Mouse (Mus musculus): ENCODE measurements around the gene Wdr4.

Gene Wdr4

DNA sequence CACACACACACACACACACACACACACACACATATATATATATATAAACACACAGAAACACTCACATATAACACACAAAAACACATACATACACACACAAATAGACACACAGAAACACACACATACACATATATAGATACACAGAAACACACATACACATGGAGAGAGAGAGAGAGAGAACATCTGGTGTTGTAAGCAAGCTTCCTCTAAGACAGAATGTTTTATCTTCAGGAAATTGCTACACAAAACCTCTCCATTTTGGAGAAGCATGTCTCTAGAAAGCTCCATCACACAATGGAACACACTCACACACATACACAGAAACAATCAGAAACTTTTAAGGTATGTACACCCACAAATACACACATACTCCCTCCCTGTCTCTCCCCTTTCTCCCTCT, 28.4 kb downstream of the Wdr4 start:
- DNase-seq = no peak

DNA sequence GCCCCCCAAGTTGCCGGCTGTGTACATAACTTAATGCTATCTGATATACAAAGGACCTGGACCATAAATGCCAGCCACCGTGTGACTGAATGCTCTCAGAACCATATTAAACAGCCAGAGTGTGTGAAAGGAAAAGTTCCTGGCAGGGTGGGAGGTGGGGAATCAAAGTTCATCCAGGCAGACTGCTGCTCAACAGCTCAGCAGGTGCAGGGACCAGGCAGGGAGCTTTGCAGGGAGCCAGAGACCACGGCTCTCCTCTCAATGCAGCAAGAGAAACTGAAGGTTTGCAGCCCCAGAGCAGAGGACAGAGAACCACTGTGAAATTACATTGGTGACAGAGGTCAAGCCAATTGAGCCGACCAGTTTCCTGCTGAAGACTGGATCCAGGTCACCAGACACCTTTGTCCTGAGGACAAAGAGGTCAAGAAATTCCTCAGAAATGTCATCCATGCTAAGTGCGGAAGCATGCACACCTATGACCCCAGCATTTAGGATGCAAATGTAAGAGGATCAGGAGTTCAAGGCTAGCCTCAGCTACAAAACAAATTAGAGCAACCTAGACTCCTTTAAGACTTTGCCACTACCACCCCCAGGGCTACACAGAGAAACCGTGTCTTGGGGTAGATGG, 32.2 kb downstream of the Wdr4 start:
- DNase-seq = no peak

DNA sequence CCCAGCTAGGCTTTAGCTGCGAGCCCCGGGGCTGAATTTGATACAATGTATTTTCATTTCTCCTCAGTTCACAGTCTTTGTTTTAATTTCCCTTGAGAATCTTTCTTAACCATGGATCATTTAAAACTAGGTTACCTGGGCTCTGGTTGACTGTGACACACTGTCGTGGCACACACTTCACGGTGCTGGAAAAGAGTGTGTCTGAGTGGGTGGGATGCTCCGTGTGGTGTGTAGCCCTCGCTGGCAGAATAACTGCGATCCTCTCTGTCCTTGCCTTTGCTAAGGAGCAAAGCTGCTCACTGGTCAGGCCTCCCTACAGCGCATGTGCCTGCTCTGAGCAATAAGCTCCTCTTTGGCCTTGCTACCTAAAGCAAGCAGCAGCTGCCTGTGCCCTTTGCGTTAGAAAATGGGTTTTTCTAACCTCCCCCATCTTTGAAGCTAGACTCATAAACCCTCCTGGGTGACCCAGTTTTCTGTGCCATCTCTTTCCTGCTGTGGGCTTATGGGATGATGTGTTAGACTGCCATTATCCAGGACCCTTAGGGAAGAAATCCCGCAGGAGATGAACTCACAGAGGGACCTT, 33.1 kb downstream of the Wdr4 start:
- DNase-seq = no peak

DNA sequence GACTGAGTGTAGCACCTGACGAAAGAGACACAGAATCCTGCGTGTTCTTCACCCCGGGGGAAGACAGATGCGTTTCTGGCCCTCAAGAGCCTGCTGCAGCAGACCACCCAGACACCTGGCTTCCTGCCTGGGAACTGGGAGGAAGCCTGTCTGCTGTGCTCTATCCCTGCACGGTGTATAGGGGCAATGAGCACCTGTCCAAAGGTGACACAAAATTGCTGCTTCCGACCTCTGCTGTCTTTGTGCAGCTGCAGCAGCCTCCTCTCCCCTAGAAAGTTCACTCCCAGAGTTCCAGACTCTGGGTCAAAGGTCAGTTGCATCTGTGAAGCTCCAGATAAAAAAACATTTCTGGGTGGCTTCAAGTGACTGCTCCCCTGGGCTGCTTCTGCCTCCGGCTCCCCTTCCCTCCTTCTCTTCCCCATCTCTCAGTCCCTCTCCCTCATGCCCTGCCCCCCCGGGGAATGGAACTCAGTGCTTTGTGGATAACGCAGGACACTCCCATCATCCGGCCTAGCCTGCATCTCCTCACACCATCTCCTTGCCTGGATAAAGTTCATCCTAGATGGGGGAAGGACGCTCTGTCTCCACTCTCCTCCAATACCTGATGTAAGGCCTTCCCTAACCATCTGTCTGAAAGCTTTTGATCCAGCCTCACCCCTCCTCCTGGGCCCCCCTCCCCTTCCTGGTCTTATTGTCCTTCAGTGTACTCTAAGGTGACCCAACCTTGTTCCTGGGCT, 40.5 kb downstream of the Wdr4 start:
- no peak for DNase-seq

DNA sequence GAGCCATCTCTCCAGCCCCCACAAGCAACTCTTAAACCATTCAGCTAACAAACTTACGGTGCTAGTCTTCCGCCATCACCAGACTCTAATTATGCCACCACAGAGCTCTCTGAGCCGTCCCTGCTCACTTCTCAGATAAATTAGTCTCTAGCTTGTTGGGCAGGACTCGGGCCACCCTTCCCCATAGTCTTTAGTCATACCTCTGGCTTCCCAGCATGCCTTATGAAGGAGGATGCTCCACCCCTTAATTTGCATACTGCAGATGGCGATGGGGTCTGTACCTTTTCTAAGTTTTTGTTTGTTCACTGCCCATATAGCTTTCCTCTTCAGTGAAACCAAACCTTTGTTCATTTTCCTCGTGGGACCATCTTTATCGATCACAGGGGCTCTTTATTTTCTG, 41.2 kb downstream of the Wdr4 start:
- no peak for DNase-seq

DNA sequence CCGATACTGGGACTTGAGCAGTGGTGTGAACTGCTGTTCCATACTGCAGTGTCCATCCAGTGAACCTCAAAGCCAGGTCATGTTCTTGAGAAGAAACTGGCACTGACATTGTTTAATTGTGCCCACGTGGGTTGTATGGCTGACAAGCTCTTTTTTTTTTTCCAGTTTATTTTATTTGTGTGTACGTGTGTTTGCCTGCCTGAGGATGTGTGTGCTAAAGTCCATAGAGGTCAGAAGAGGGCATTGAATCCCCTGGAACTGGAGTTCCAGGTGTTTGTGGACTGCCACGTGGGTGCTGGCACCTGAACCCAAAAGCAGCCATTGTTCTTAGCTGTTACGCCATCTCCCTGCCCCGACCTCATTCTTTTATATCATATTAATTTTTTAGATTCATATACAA, 45.4 kb downstream of the Wdr4 start:
- no peak for DNase-seq

DNA sequence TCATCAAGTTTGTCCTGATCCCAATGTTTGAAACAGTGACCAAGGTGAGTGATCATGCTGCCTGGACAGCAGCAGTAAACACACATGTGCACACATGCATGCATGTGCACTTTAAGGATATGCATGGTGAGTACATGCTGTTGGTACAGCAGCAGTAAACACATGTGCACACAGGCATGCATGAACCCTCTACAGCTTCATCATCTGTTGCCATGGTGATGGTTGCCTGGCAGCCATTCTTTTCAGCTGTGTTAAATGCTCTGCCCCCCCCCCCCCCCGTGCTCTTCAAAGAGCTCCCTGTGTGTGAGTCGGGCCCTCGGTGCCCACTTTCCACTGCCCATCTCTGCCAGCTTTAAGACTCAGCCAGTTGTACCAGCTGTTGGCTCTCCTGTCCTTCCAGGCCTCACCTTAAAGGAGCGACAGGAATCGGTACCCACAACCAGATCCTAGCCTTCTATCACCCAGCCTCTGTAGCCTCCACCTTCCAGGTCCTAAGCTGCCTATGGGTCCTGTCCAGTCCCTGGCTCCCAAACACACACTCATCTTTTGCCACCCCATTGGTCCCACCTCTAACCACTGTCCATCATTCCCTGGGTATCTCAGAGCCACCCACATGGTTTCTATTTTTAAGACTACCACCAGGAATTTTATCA, 48.9 kb downstream of the Wdr4 start:
- DNase-seq = no peak

DNA sequence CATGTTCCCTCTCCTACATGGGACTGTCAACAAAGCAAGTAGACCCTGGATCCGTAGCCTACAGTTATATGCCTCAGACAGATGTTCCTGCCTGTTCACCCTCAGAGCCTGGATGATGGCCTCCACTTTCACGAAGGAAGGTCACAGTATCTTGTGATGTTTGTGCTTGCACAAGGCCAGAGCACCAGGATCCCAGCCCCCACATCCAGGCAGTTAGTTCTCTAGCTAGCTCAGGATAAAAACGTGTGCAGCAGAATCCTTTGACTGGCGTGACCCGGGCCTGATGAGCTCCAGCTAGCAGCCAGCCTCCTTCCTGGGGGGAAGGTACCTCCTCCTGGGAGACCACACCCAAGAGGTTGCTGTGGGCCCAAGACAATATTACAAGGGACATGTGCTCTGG, 51.3 kb downstream of the Wdr4 start:
- no peak for DNase-seq

DNA sequence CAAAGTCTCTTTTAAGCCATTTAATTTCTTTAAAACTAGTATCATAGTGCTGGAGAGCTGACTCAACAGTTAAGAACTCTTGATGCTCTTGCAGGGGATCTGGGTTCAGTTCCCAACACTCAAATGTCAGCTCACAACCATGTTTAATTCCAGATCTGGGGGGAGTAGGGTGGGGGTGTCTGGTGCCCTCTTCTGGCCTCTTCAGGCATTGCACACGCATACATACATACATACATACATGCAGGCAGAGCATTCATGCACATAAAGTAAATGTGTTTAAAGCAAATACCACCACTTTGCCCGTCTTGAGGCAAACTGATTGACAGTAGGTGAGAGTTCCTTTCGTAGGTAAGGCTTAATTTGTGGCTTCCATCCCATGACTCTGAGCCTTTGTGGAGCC, 52.9 kb downstream of the Wdr4 start:
- DNase-seq = no peak

DNA sequence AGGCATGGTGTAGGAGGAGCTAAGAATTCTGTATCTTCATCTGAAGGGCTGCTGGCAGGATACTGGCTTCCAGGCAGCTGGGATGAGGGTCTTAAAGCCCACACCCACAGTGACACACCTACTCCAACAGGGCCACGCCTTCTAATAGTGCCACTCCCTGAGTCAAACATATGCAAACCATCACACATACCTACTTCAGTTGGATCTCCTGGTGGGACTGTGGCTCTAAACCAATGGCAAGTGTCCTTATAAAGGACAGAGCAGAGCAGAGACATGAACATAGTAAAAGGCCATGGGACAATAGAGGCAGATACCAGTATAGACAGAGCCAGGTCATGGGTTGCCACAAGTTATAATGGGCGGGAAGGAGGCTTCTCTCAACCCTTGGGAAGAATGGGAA, 57.3 kb downstream of the Wdr4 start:
- no peak for DNase-seq

DNA sequence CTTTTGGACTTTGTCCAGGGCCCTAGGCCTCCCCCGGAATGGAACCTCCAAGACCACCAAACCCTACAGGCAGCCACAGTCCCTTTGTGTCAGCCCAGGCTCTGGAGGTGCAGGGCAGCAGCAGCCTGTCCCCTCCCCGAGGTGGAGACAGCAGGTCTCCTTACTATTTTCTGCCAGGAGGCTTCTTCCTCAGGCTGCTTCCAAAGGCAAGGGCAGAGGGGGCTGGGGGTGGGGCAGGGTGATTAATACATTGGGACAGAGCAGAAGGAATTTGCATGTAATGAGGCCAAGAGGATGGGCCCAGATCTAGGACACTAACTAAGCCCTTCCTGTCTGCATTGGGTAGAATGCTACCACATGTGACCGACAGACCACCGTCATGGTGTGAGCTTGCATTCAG, 59.4 kb downstream of the Wdr4 start:
- no peak for DNase-seq

DNA sequence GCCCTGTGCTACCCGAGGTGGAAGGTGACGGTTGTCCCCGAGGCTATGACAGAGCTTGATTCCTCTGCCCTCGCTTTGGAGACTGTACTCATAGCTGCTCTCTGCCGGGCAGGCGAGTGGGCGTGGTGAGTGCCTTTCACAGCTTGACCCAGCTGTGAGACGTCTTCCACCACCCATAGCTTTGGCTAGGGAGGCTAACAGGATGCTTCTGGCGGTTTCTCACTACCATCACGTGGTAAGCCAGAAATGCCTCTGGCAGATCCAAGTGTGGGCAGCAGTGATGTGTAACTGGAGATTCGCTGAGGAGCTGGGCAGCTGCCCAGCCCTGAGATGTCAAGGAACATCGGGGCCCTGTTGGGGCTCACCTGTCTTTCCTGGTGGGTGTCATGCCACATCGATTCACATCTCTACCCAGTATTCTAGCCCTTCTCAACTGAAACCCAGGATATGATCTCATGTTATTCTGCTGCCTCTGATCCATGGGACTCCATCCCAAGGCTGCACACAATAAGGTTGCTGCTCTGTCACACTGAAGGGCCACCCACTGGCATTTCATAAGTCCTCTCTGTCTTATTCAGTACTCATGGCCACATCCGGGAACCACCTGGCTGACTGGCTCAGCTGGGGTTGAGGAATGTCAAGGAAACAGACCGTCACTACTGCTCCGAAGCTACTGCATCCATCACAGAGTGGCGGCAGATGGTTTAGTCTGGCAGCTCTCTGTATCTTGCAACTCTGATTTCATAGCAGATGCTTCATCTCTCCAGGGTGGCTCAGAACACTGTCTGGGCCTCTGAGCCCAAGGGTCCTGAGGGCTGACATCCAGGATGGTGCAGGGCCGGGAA, 62.8 kb downstream of the Wdr4 start:
- DNase-seq = peak; percentile 76

DNA sequence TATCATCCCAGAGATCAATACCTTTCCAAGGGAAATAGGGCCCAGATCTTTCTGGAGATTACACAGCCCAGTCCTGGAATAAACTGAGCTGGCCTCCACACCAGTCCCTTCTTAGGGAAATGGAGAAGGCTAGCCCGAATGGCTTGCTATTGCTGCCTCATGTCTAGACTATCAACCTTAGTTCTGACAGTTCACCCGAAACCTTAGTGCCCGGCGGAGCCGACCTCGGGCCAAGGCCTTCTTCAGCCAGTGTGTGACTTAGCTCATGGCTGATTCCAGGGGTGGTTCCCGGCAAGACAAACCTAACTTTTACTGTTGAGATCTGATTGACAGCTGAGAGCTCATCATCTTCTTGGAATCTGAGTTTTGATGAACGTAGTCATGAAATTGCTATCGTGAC, 65.7 kb downstream of the Wdr4 start:
- no peak for DNase-seq

DNA sequence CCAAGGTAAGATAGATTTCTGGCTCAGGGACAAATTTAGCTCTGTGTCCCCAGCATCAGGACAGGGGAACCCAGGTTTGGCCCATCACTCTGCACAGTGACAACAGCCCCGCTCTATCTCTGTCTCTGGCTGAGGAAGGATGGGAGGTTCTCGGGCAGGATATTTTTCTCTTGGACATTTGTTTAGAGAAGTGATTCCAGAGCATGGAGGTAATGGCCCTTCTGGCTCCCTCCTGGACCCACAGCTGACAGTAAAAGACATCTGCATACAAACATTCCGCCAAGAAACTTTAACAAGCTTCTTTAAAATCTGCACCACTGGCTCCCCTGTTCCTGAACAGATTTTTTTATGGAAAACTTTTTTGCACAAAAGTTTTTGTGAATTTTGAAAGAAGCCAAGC, 66.3 kb downstream of the Wdr4 start:
- DNase-seq = no peak

DNA sequence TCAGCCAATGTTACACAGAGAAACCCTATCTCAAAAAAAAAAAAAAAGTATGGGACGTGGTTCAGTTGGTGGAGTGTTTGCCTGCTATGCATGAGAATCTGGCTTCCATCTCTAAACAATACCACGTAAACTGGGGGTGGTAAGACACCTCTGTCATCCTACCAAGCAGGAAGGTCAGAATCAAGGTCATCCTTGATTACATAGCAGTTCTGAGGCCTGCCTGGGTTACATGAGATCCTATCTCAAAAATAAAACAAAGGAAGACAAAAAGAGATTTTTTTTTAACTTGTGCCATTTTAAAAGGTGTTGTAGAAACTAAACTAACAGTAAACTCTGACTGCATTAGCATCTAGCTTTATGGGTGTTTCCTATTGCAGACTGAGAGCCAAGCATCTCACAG, 67.0 kb downstream of the Wdr4 start:
- DNase-seq = no peak

DNA sequence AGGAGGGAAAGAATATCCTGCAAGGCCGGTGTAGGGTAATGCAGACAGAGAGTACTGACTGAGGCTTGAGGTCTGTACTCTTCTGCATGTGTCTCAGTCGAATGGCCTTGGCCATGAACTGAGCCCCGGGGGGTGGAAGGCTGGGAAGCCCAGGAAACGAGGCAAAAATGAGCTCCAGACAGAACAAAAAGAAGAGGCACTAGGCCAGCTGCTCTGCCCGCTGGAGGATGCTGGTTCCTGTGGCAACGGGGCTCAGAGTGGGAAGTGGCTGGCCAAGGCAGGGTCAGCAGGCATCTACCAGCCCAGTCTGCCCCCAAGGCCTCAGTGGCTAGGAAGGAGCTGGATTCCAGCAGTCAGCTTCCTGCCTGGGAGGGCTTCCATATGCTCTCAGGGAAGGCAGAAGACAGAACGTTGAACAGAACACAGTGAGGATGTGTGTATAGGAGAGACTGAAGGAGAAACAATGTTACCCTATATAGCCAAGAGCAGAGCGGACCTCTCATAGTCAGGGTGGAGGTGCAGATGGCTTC, 68.5 kb downstream of the Wdr4 start:
- DNase-seq = peak; percentile 50

DNA sequence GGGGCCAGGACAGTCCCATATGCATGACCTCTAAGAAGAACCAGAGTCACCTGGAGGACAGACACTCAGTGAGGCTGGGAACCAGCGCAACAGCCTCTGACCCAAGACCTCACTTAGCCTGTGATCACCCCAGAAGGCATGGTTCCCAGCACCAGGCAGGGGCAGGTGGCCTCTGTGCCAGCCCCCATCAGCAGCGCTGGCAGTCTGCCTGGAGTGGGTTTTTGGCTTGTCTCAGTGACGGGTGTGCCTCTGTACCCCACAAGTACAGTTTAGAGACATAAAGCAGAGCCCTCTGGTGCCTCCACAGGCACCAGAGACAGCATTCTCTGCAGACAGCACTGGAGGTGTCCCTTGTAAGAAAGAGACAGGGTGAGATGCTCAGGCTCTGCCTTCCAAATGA, 69.6 kb downstream of the Wdr4 start:
- no peak for DNase-seq

DNA sequence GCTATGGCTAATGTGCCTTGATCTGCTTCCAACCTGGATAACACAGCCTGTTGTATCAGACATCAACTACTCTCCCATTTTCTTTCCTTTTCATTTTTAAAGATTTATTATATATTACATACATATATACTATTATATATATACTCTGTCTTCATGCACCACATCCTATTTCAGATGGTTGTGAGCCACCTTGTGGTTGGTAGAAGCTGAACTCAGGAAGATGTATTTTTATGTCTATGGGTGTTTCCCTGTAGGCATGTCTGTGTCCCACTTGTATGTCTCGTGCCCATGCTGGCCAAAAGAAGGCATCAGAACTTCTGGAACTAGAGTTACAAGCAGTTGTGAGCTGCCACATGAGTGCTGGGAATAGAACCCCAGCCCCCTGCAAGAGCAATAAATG, 71.3 kb downstream of the Wdr4 start:
- DNase-seq = no peak

DNA sequence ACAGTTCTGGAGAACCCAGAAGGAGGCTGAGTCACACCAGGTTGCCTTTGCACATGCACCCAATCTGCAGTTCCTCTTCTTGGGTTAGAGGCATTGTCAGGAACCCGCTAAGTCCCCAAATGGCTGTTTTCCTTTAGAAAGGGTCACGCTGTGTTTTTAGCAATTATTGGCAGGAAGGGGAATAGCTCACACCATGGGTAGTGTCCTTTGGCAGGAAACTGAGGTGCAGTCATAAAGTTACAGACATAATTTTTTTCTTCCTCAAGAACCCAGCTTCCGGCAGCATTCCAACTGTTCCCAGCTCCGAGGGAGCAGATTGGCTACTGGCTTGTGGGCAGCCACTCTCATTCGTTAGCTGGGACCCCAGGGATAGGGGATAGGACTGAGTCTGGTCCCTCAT, 72.0 kb downstream of the Wdr4 start:
- DNase-seq = no peak

DNA sequence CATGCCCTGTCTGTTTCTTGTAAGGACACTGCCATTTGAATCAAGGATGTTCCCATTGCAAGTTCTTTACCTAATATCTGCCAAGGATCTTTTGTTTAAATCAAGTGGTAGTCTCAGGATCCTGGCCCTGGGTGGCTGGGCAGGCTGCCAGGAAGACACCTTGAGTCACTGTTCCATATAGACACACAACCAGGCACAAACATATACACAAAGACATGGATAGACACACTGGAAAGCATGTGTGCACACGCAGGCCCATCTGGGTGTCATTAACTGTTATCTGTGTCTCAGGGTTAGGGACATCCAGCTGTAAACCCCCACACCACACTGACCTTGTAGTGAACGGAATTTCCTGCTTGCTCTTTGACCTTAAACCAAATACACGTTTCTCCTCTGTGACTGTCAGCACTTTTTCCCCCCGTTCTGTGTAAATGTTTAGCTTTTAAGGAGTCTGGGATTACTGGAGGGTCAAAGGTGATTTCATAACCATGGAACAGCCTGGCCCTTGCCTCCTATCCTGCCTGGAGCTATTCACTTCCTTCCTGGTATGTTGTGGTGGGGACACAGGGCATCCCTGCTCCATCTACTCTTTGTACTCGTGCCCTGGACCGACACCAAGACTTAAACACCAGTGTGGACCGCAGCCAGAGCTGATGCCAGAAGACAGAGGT, 74.6 kb downstream of the Wdr4 start:
- DNase-seq = no peak

Data from cerebellum, adult 11-12 months (tissue).